Mouse (Mus musculus) kidney, embryonic 14.5 days (tissue): Measurements from ENCODE around the gene Tasp1. TPM values are rescaled to one million over a fixed set of nuclear protein-coding genes. Genes with fewer than 3 reads are reported as not detected.
A peak's percentile ranks its signal among the peaks of the same experiment; 100 is the strongest.

ENCODE experiments used
- ATAC-seq: fragments of 200-750 bp; cut with Nextera tagmentation; 2 replicates; pipeline ENCODE4 v1.8.0; 2017; ENCODE audit warnings: moderate number of reproducible peaks, mild to moderate bottlenecking, moderate TSS enrichment, moderate library complexity; ENCODE audit not compliant: low FRiP score, low TSS enrichment
- H3K27ac ChIP-seq: fragments of 300-500 bp; sonication (generic); 2 replicates; pipeline ENCODE4 v1.5.1; 2014; ENCODE audit warnings: low read depth, mild to moderate bottlenecking, low read length, moderate library complexity, mixed read lengths
- H3K27me3 ChIP-seq: fragments of 300-500 bp; sonication (generic); 2 replicates; pipeline ENCODE4 v1.6.1; 2014; ENCODE audit warnings: mild to moderate bottlenecking, low read length; ENCODE audit not compliant: control insufficient read depth, insufficient read depth
- H3K36me3 ChIP-seq: fragments of 300-500 bp; sonication (generic); 2 replicates; pipeline ENCODE4 v1.6.1; 2014; ENCODE audit warnings: low read length, mixed read lengths; ENCODE audit not compliant: control insufficient read depth, insufficient read depth
- H3K4me1 ChIP-seq: fragments of 300-500 bp; sonication (generic); 2 replicates; pipeline ENCODE4 v1.6.1; 2014; ENCODE audit warnings: low read length, mixed read lengths; ENCODE audit not compliant: control insufficient read depth, insufficient read depth
- H3K4me2 ChIP-seq: fragments of 300-500 bp; sonication (generic); replicated peaks from 2 replicates; pipeline ENCODE4 v1.6.1; 2014; ENCODE audit warnings: low read depth, mild to moderate bottlenecking, low read length
- H3K4me3 ChIP-seq: fragments of 300-500 bp; sonication (generic); 2 replicates; pipeline ENCODE4 v1.5.1; 2014; ENCODE audit warnings: mild to moderate bottlenecking, low read length
- H3K9ac ChIP-seq: fragments of 300-500 bp; sonication (generic); 2 replicates; pipeline ENCODE4 v1.6.1; 2014; ENCODE audit warnings: low read depth, mild to moderate bottlenecking, low read length, moderate library complexity
- H3K9me3 ChIP-seq: fragments of 300-500 bp; sonication (generic); 2 replicates; pipeline ENCODE4 v1.6.1; 2016; ENCODE audit warnings: low read length; ENCODE audit not compliant: control insufficient read depth
- WGBS: fragments of 180-500 bp; shearing (Covaris S2); extraction: QIAGEN DNeasy Blood & Tissue Kit; methylation state at CpG from one replicate; pipeline ENCODE4 v1.1.7; 2014; 5-methylcytosine and 5-hydroxymethylcytosine counted together
- polyA plus RNA-seq: library from polyadenylated mRNA; unstranded; fragments of >200 nt; fragmentation: Nextera tagmentation; extraction: Ambion mirVana; gene quantifications from 2 replicates; pipeline ENCODE4 v1.2.1, GENCODE M21; 2014

The Tasp1 gene
- polyA plus RNA-seq, 1 experiment from 2014 or later = 24.4 TPM

GRCm38 (mm10) chr2:139841359-139841758 lies 225.2 kb downstream of the Tasp1 start:
- Histone ChIP-seq H3K9me3 (no peaks in the 10 kb centered on the region), H3K4me1 (no peaks in the 10 kb centered on the region), H3K9ac (no peak overlapping the region), H3K27ac (no peak overlapping the region), H3K4me3 (no peak overlapping the region), H3K4me2 (no peak overlapping the region), H3K36me3 (no peaks in the 10 kb centered on the region), H3K27me3 (no peaks in the 10 kb centered on the region)
- ATAC-seq = no peak
- WGBS = 85% methylated on average over 1 of the region's 1 CpGs

- Histone ChIP-seq H3K27ac (no peak overlapping the region), H3K4me3 (no peak overlapping the region), H3K9me3 (no peaks in the 10 kb centered on the region), H3K27me3 (no peaks in the 10 kb centered on the region), H3K4me1 (no peaks in the 10 kb centered on the region), H3K36me3 (no peaks in the 10 kb centered on the region), H3K4me2 (no peak overlapping the region), H3K9ac (no peak overlapping the region)
- ATAC-seq = no peak
- WGBS = 84% methylated on average over 5 of the region's 5 CpGs
Measured at GRCm38 (mm10) chr2:139840941-139841340, 225.7 kb downstream of the Tasp1 start.

GRCm38 (mm10) chr2:139821589-139822378 lies 244.8 kb downstream of the Tasp1 start:
- 33% methylated on average over 8 of the region's 8 CpGs for WGBS
- Histone ChIP-seq H3K4me1 (no peaks in the 10 kb centered on the region), H3K4me2 (no peak overlapping the region), H3K9me3 (no peaks in the 10 kb centered on the region), H3K27ac (no peak overlapping the region), H3K27me3 (no peaks in the 10 kb centered on the region), H3K36me3 (no peaks in the 10 kb centered on the region), H3K9ac (no peak overlapping the region), H3K4me3 (no peak overlapping the region)
- peak; percentile 70 for ATAC-seq

- peak; percentile 17; the same call in 1 of the 2 replicates for ATAC-seq
- Histone ChIP-seq H3K9me3 (no peaks in the 10 kb centered on the region), H3K27me3 (no peaks in the 10 kb centered on the region), H3K27ac (no peak overlapping the region), H3K4me2 (no peak overlapping the region), H3K9ac (no peak overlapping the region), H3K4me1 (no peaks in the 10 kb centered on the region), H3K36me3 (no peaks in the 10 kb centered on the region), H3K4me3 (no peak overlapping the region)
- WGBS = 43% methylated on average over 3 of the region's 3 CpGs
Measured at GRCm38 (mm10) chr2:139817275-139817674, 249.3 kb downstream of the Tasp1 start.

- no peaks in the 10 kb centered on the region for H3K9me3 ChIP-seq
- no peaks in the 10 kb centered on the region for H3K36me3 ChIP-seq
- no peak overlapping the region for H3K9ac ChIP-seq
- no peaks in the 10 kb centered on the region for H3K27me3 ChIP-seq
- H3K4me3 ChIP-seq = no peak overlapping the region
- H3K4me1 ChIP-seq = no peaks in the 10 kb centered on the region
- WGBS = 92% methylated on average over 6 of the region's 6 CpGs
- H3K27ac ChIP-seq = no peak overlapping the region
- ATAC-seq = no peak
- no peak overlapping the region for H3K4me2 ChIP-seq
Measured at GRCm38 (mm10) chr2:139807887-139808286, 258.7 kb downstream of the Tasp1 start.

- ATAC-seq = no peak
- H3K4me3 ChIP-seq = no peak overlapping the region
- H3K4me2 ChIP-seq = no peak overlapping the region
- no peaks in the 10 kb centered on the region for H3K27me3 ChIP-seq
- no peaks in the 10 kb centered on the region for H3K4me1 ChIP-seq
- H3K36me3 ChIP-seq = no peaks in the 10 kb centered on the region
- H3K9me3 ChIP-seq = no peaks in the 10 kb centered on the region
- 81% methylated on average over 7 of the region's 7 CpGs for WGBS
- H3K9ac ChIP-seq = no peak overlapping the region
- H3K27ac ChIP-seq = no peak overlapping the region
Measured at GRCm38 (mm10) chr2:139804041-139804440, 262.6 kb downstream of the Tasp1 start.

GRCm38 (mm10) chr2:139792345-139793120 lies 274.1 kb downstream of the Tasp1 start:
- WGBS = 77% methylated on average over 9 of the region's 9 CpGs
- Histone ChIP-seq H3K9ac (no peak overlapping the region), H3K4me2 (no peak overlapping the region), H3K4me3 (no peak overlapping the region), H3K27me3 (no peaks in the 10 kb centered on the region), H3K36me3 (no peaks in the 10 kb centered on the region), H3K4me1 (no peaks in the 10 kb centered on the region), H3K27ac (no peak overlapping the region), H3K9me3 (no peaks in the 10 kb centered on the region)
- no peak for ATAC-seq

GRCm38 (mm10) chr2:139788658-139789057 lies 277.9 kb downstream of the Tasp1 start:
- WGBS = 33% methylated on average over 4 of the region's 4 CpGs
- Histone ChIP-seq H3K36me3 (no peaks in the 10 kb centered on the region), H3K27ac (no peak overlapping the region), H3K27me3 (no peaks in the 10 kb centered on the region), H3K4me2 (no peak overlapping the region), H3K4me1 (no peaks in the 10 kb centered on the region), H3K9ac (no peak overlapping the region), H3K4me3 (no peak overlapping the region), H3K9me3 (no peaks in the 10 kb centered on the region)
- 0 out of 2 replicates have a peak, but pooled peaks have one; percentile 30 for ATAC-seq

- H3K36me3 ChIP-seq = no peaks in the 10 kb centered on the region
- H3K9ac ChIP-seq = no peak overlapping the region
- no peaks in the 10 kb centered on the region for H3K4me1 ChIP-seq
- H3K4me2 ChIP-seq = no peak overlapping the region
- H3K4me3 ChIP-seq = no peak overlapping the region
- H3K27me3 ChIP-seq = no peaks in the 10 kb centered on the region
- ATAC-seq = no peak
- no peaks in the 10 kb centered on the region for H3K9me3 ChIP-seq
- H3K27ac ChIP-seq = no peak overlapping the region
- WGBS = 89% methylated on average over 2 of the region's 2 CpGs
Measured at GRCm38 (mm10) chr2:139784946-139785345, 281.7 kb downstream of the Tasp1 start.
